Mouse (Mus musculus): ENCODE data around the gene Vmn1r119.
"Not testable (repeated sequence)": the region's sequence is repeated elsewhere in the genome, so short reads cannot be mapped to it uniquely, and the experiment has no call there.

Vmn1r119 gene

GRCm38 (mm10) chr7:21012355-21012754 is at the start of gene Vmn1r119:
Gene Vmn1r119 (minus strand): TSS chr7:21012455.
- not testable (repeated sequence) for DNase-seq

GRCm38 (mm10) chr7:21053684-21054083 is 41.4 kb upstream of the Vmn1r119 start, which contains the start of gene Vmn1r120:
Gene Vmn1r120 (minus strand): TSS chr7:21053784.
- DNase-seq: not testable (repeated sequence)
